Mouse (Mus musculus): ENCODE data around the gene Cox16. TPM values are rescaled to one million over a fixed set of nuclear protein-coding genes. Genes with fewer than 3 reads are reported as not detected.

Cox16 gene
- polyA plus RNA-seq, 1 experiment from 2014 or later, result 113 TPM

DNA sequence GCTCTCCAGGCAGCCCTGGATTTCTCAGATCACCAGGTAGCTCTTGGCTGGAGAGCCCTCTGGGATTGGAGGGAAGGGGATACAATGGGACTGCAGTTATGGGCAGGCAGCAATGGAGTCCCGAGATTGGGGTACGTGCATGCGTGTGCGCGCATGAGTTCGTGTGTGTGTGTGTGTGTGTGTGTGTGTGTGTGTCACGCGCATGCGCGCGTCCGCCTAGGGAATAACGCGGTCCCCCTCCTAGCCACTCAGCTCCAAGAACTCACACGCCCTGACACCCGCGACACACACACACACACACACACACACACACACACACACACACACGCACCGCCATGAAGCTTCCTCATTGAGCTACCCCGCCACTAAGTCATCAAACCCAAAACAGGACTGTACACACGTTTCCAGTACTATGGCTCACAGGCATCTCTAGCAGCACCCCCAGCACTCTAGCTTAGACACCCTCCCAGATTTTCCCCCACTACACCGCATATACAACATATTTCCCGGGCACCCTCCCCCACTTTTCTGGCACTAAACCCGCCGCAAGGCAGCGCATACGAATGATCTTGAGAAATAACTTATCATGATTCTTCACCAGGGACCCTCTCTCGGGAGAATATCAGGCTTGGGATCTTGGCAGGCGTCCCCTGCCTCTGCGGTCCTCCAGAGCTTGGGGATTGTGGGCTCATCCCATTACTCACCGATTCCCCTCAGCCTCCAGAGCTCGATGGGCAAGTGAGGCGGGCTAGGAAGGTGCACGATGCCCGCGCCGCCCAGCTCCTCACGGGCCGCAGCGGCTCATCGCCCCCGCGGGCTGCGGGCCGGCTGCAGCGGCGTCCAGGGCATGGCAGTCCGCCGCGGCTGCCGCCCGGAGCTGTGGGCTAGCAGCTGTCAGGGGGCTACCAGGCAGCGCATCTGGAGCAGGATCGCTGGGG is 152.7 kb downstream of the Cox16 start:
- Histone ChIP-seq H3K9me3 (ENCODE audit: low read length) (no peaks in the 10 kb centered on the region), H3K27me3 (ENCODE audit: insufficient read depth, low read length) (peaks cover 21% of the 10 kb centered on the region), H3K36me3 (ENCODE audit: insufficient read depth, low read length) (no peaks in the 10 kb centered on the region), H3K27ac (ENCODE audit: low read length) (no peak overlapping the region), H3K4me2 (replicated peaks; ENCODE audit: low read depth, low read length) (peak overlapping the region; percentile 98), H3K4me3 (ENCODE audit: low read length) (peak overlapping the region; percentile 59), H3K4me1 (ENCODE audit: insufficient read depth, low read length) (peaks cover 12% of the 10 kb centered on the region; the same call in 1 of the 2 replicates), H3K9ac (replicated peaks; ENCODE audit: low read length) (peak overlapping the region; percentile 68)
- ATAC-seq (ENCODE audit: low FRiP score, low TSS enrichment), result peak; percentile 62; the same call in 1 of the 2 replicates
- WGBS, result 2% methylated on average over 52 of the region's 54 CpGs

GRCm38 (mm10) chr12:81331046-81331638 is 153.8 kb downstream of the Cox16 start:
- 48% methylated on average over 5 of the region's 5 CpGs for WGBS

GRCm38 (mm10) chr12:81324991-81325390 is 159.9 kb downstream of the Cox16 start:
- 83% methylated on average over 3 of the region's 3 CpGs for WGBS
- Histone ChIP-seq H3K4me3 (ENCODE audit: low read length) (no peak overlapping the region), H3K4me2 (replicated peaks; ENCODE audit: low read depth, low read length) (no peak overlapping the region), H3K27me3 (ENCODE audit: insufficient read depth, low read length) (no peaks in the 10 kb centered on the region), H3K9ac (replicated peaks; ENCODE audit: low read length) (no peak overlapping the region), H3K27ac (ENCODE audit: low read length) (no peak overlapping the region), H3K4me1 (ENCODE audit: insufficient read depth, low read length) (no peaks in the 10 kb centered on the region), H3K36me3 (ENCODE audit: insufficient read depth, low read length) (no peaks in the 10 kb centered on the region), H3K9me3 (ENCODE audit: low read length) (no peaks in the 10 kb centered on the region)
- ATAC-seq (ENCODE audit: low FRiP score, low TSS enrichment), result no peak

More at GRCm38 (mm10) chr12:81331046-81331638, 153.8 kb downstream of the Cox16 start:
- Histone ChIP-seq H3K36me3 (ENCODE audit: insufficient read depth, low read length) (no peaks in the 10 kb centered on the region), H3K27me3 (ENCODE audit: insufficient read depth, low read length) (peaks cover 21% of the 10 kb centered on the region), H3K4me3 (ENCODE audit: low read length) (no peak overlapping the region), H3K4me1 (ENCODE audit: insufficient read depth, low read length) (peaks cover 12% of the 10 kb centered on the region; the same call in 1 of the 2 replicates), H3K9me3 (ENCODE audit: low read length) (no peaks in the 10 kb centered on the region), H3K27ac (ENCODE audit: low read length) (no peak overlapping the region), H3K9ac (replicated peaks; ENCODE audit: low read length) (no peak overlapping the region), H3K4me2 (replicated peaks; ENCODE audit: low read depth, low read length) (no peak overlapping the region)
- ATAC-seq (ENCODE audit: low FRiP score, low TSS enrichment), result no peak

DNA sequence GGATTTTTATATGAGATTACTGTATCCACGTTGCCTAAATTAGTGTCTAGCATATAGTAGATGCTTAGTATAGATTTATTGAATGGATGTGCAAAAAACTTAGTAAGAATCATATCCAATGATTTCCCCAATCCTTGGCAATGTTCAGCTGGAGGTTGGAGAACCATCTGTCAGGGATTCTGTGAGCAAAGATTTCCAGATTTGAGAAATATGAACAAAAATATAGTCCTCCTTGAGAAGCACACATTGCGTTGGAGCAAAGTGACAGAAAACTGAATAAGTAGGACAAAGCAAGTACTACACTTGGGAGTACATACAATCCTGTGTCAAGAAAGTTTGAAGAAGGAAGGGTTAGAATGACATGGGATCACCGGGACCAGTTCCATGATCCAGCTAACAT is 160.8 kb downstream of the Cox16 start:
- H3K36me3 ChIP-seq (ENCODE audit: insufficient read depth, low read length), result no peaks in the 10 kb centered on the region
- no peaks in the 10 kb centered on the region for H3K9me3 ChIP-seq (ENCODE audit: low read length)
- H3K27ac ChIP-seq (ENCODE audit: low read length), result no peak overlapping the region
- 94% methylated on average over 3 of the region's 3 CpGs for WGBS
- H3K4me1 ChIP-seq (ENCODE audit: insufficient read depth, low read length), result no peaks in the 10 kb centered on the region
- H3K9ac ChIP-seq (replicated peaks; ENCODE audit: low read length), result no peak overlapping the region
- H3K4me3 ChIP-seq (ENCODE audit: low read length), result no peak overlapping the region
- no peak overlapping the region for H3K4me2 ChIP-seq (replicated peaks; ENCODE audit: low read depth, low read length)
- no peaks in the 10 kb centered on the region for H3K27me3 ChIP-seq (ENCODE audit: insufficient read depth, low read length)
- no peak for ATAC-seq (ENCODE audit: low FRiP score, low TSS enrichment)

- Histone ChIP-seq H3K27me3 (ENCODE audit: insufficient read depth, low read length) (no peaks in the 10 kb centered on the region), H3K4me1 (ENCODE audit: insufficient read depth, low read length) (no peaks in the 10 kb centered on the region), H3K4me3 (ENCODE audit: low read length) (no peak overlapping the region), H3K9ac (replicated peaks; ENCODE audit: low read length) (no peak overlapping the region), H3K4me2 (replicated peaks; ENCODE audit: low read depth, low read length) (no peak overlapping the region), H3K27ac (ENCODE audit: low read length) (no peak overlapping the region), H3K36me3 (ENCODE audit: insufficient read depth, low read length) (no peaks in the 10 kb centered on the region), H3K9me3 (ENCODE audit: low read length) (no peaks in the 10 kb centered on the region)
- no peak for ATAC-seq (ENCODE audit: low FRiP score, low TSS enrichment)
- WGBS, result 78% methylated on average over 1 of the region's 1 CpGs
Measured at GRCm38 (mm10) chr12:81321021-81321420, 163.9 kb downstream of the Cox16 start.

- no peaks in the 10 kb centered on the region for H3K36me3 ChIP-seq (ENCODE audit: insufficient read depth, low read length)
Measured at GRCm38 (mm10) chr12:81317811-81318210, 167.1 kb downstream of the Cox16 start.

DNA sequence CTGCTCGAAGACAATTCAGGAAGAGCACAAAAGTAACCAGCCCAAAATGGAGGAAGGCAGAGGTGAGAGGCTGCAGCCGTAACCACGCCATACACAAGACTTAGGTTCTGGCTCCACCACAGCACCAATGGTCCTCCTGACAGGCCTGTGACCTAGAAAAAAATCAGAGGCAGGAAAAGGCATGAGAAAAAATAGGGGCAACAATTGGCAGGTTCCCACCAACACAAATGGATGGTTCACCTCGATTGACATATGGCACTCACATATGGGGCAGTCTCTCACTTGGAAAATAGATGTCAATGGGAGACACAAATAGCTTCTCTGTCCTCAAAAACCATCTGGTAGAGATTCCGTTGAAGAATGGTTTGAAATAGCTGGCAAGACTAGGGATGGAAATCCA is 169.0 kb downstream of the Cox16 start:
- Histone ChIP-seq H3K9me3 (ENCODE audit: low read length) (no peaks in the 10 kb centered on the region), H3K4me2 (replicated peaks; ENCODE audit: low read depth, low read length) (no peak overlapping the region), H3K9ac (replicated peaks; ENCODE audit: low read length) (no peak overlapping the region), H3K4me3 (ENCODE audit: low read length) (no peak overlapping the region), H3K4me1 (ENCODE audit: insufficient read depth, low read length) (no peaks in the 10 kb centered on the region), H3K27me3 (ENCODE audit: insufficient read depth, low read length) (no peaks in the 10 kb centered on the region), H3K27ac (ENCODE audit: low read length) (no peak overlapping the region), H3K36me3 (ENCODE audit: insufficient read depth, low read length) (no peaks in the 10 kb centered on the region)
- no peak for ATAC-seq (ENCODE audit: low FRiP score, low TSS enrichment)
- 90% methylated on average over 5 of the region's 5 CpGs for WGBS

More at GRCm38 (mm10) chr12:81317811-81318210, 167.1 kb downstream of the Cox16 start:
- Histone ChIP-seq H3K9me3 (ENCODE audit: low read length) (no peaks in the 10 kb centered on the region), H3K4me3 (ENCODE audit: low read length) (no peak overlapping the region), H3K4me1 (ENCODE audit: insufficient read depth, low read length) (no peaks in the 10 kb centered on the region), H3K4me2 (replicated peaks; ENCODE audit: low read depth, low read length) (no peak overlapping the region), H3K27ac (ENCODE audit: low read length) (no peak overlapping the region), H3K27me3 (ENCODE audit: insufficient read depth, low read length) (no peaks in the 10 kb centered on the region), H3K9ac (replicated peaks; ENCODE audit: low read length) (no peak overlapping the region)
- ATAC-seq (ENCODE audit: low FRiP score, low TSS enrichment), result no peak
- 59% methylated on average over 2 of the region's 2 CpGs for WGBS

Other genes with a start within 250 kb of the Cox16 start
- 0.27 and 0.42 TPM in 2 replicates for gene Slc8a3, start 151.9 kb downstream of the Cox16 start, polyA plus RNA-seq (2015; fragmentation: Nextera tagmentation; extraction: Ambion mirVana)
- 0.24 and 0.29 TPM in 2 replicates for gene Gm4787, start 105.7 kb downstream of the Cox16 start, polyA plus RNA-seq (2015; fragmentation: Nextera tagmentation; extraction: Ambion mirVana)
- 0.36 and 0.81 TPM in 2 replicates for gene Adam4, start 63.2 kb downstream of the Cox16 start, polyA plus RNA-seq (2015; fragmentation: Nextera tagmentation; extraction: Ambion mirVana)
- gene Gm20498, start 47.8 kb upstream of the Cox16 start, polyA plus RNA-seq (2015; fragmentation: Nextera tagmentation; extraction: Ambion mirVana), result 29.4 and 35.0 TPM in 2 replicates
- gene Synj2bp, start 47.8 kb upstream of the Cox16 start, polyA plus RNA-seq (2015; fragmentation: Nextera tagmentation; extraction: Ambion mirVana), result 43.6 and 45.5 TPM in 2 replicates
- 0.15 and 0.39 TPM in 2 replicates for gene Adam21, start 83.3 kb upstream of the Cox16 start, polyA plus RNA-seq (2015; fragmentation: Nextera tagmentation; extraction: Ambion mirVana)
- 60.8 and 63.9 TPM in 2 replicates for gene Med6, start 109.9 kb upstream of the Cox16 start, polyA plus RNA-seq (2015; fragmentation: Nextera tagmentation; extraction: Ambion mirVana)
- 1.0 and 1.8 TPM in 2 replicates for gene Ttc9, start 146.1 kb upstream of the Cox16 start, polyA plus RNA-seq (2015; fragmentation: Nextera tagmentation; extraction: Ambion mirVana)